ENCODE assay signal across 9 mouse cellular contexts in genomic region chr13:56698391-56698790, GRCm38 (mm10). TPM values are rescaled to one million over a fixed set of nuclear protein-coding genes. Genes with fewer than 3 reads are reported as not detected.
DNase-seq lines count a peak whose midpoint lies in the region; ATAC-seq and TF ChIP-seq lines count a peak whose summit lies in the region.
"Had no signal": no experiment of that assay in that cellular context is flagged by ENCODE, and none has a peak within 500 bp of the region (broad histone marks: within the 10 kb centered on the region; RNA-seq: fewer than 3 reads in every experiment).

No protein-coding gene starts in this region.

- no peak for ATAC-seq in heart, embryonic 14.5 days (ENCODE audit: insufficient number of reproducible peaks, insufficient read depth, low FRiP score, low read depth)
- peak; percentile 81 for ATAC-seq in forebrain, postnatal 0 days
- ATAC-seq in midbrain, postnatal 0 days (ENCODE audit: low FRiP score): no peak
- ATAC-seq in granulocyte monocyte progenitor cell, adult 5-6 weeks (replicated peaks; ENCODE audit: poor library complexity, severe bottlenecking): no peak

- peak overlapping the region; percentile 5; the same call in 1 of the 2 replicates for H3K4me2 ChIP-seq in heart, embryonic 14.5 days (ENCODE audit: low read length)
- no peak overlapping the region for H3K4me2 ChIP-seq in forebrain, postnatal 0 days (ENCODE audit: low read depth)
- peak overlapping the region; percentile 15; the same call in 1 of the 2 replicates for H3K4me2 ChIP-seq in midbrain, postnatal 0 days (ENCODE audit: low read depth, low read length, poor library complexity, severe bottlenecking)

- 0 out of 2 replicates have a peak overlapping the region, but pooled peaks have one; percentile 3 for H3K9ac ChIP-seq in heart, embryonic 14.5 days (ENCODE audit: low read length)
- no peak overlapping the region for H3K9ac ChIP-seq in forebrain, postnatal 0 days
- H3K9ac ChIP-seq in midbrain, postnatal 0 days (replicated peaks; ENCODE audit: low read length, poor library complexity, severe bottlenecking): 0 out of 2 replicates have a peak overlapping the region, but pooled peaks have one; percentile 2

- H3K9me3 ChIP-seq in heart, embryonic 14.5 days (ENCODE audit: control insufficient read depth, low read length): no peaks in the 10 kb centered on the region
- H3K9me3 ChIP-seq in forebrain, postnatal 0 days (ENCODE audit: low read length): no peaks in the 10 kb centered on the region
- H3K9me3 ChIP-seq in midbrain, postnatal 0 days (ENCODE audit: low read length): no peaks in the 10 kb centered on the region

- H3K27ac ChIP-seq in heart, embryonic 14.5 days (replicated peaks in 1 of 2; ENCODE audit: control insufficient read depth in 1 of 2, insufficient read depth in 1 of 2, low read depth in 2 of 2, low read length in 2 of 2): peak overlapping the region; percentile 6 to 20; a peak in 3 of 4 replicates
- peak overlapping the region; percentile 67 for H3K27ac ChIP-seq in forebrain, postnatal 0 days (ENCODE audit: low read depth, low read length)
- H3K27ac ChIP-seq in midbrain, postnatal 0 days (ENCODE audit: low read depth, low read length): 0 out of 2 replicates have a peak overlapping the region, but pooled peaks have one; percentile 32

- TF ChIP-seq CTCF in forebrain, postnatal 0 days (IDR thresholded peaks at IDR 0.05; ENCODE audit: low read depth): no peak
- no peak for TF ChIP-seq CTCF in midbrain, postnatal 0 days (IDR thresholded peaks at IDR 0.05)

- 28% methylated on average over 9 of the region's 9 CpGs for WGBS in heart, embryonic 14.5 days
- WGBS in forebrain, postnatal 0 days: 4% methylated on average over 9 of the region's 9 CpGs
- 7% methylated on average over 9 of the region's 9 CpGs for WGBS in midbrain, postnatal 0 days

- no peaks in the 10 kb centered on the region for H3K27me3 ChIP-seq in heart, embryonic 14.5 days (ENCODE audit: control insufficient read depth, insufficient read depth, low read length)
- H3K27me3 ChIP-seq in forebrain, postnatal 0 days (ENCODE audit: insufficient read depth, low read length): no peaks in the 10 kb centered on the region
- H3K27me3 ChIP-seq in midbrain, postnatal 0 days (ENCODE audit: insufficient read depth, low read length): no peaks in the 10 kb centered on the region

- H3K4me1 ChIP-seq in heart, embryonic 14.5 days (ENCODE audit: control insufficient read depth in 2 of 2, insufficient read depth in 2 of 2, low read length in 2 of 2): peaks cover 10 to 21% of the 10 kb centered on the region in 2 experiments
- H3K4me1 ChIP-seq in forebrain, postnatal 0 days (ENCODE audit: insufficient read depth): peaks cover 20% of the 10 kb centered on the region
- 0 out of 2 replicates have a peak, but pooled peaks cover 7% of the 10 kb centered on the region for H3K4me1 ChIP-seq in midbrain, postnatal 0 days (ENCODE audit: insufficient read depth, low read length)

- no peak for DNase-seq in heart, adult 8-10 months (ENCODE audit: low spot score)
- DNase-seq in cerebellum, adult 11-12 months: peak; percentile 72
- peak; percentile 92 for DNase-seq in forebrain, postnatal 0 days
- peak; percentile 52 to 55 for DNase-seq in layer of hippocampus, postnatal 10 days (ENCODE audit: low spot score in 2 of 2)
- DNase-seq in midbrain, postnatal 0 days (ENCODE audit: low spot score): peak; percentile 85
- DNase-seq in spleen, postnatal 14 days (ENCODE audit: low spot score in 2 of 2): no peak

- no peak overlapping the region for H3K4me3 ChIP-seq in heart, embryonic 14.5 days (ENCODE audit: control insufficient read depth in 1 of 2, insufficient read depth in 1 of 2, low read depth in 1 of 2, low read length in 2 of 2)
- H3K4me3 ChIP-seq in forebrain, postnatal 0 days (ENCODE audit: low read depth, low read length): no peak overlapping the region
- H3K4me3 ChIP-seq in midbrain, postnatal 0 days (ENCODE audit: low read depth, low read length): no peak overlapping the region

- no peaks in the 10 kb centered on the region for H3K36me3 ChIP-seq in heart, embryonic 14.5 days (ENCODE audit: control insufficient read depth, insufficient read depth, low read length)
- no peaks in the 10 kb centered on the region for H3K36me3 ChIP-seq in forebrain, postnatal 0 days (ENCODE audit: insufficient read depth)
- no peaks in the 10 kb centered on the region for H3K36me3 ChIP-seq in midbrain, postnatal 0 days (ENCODE audit: insufficient read depth, low read length)

RNA-seq across cellular contexts. Expression of gene Smad5, which starts 4.4 kb away (rescaled TPM):
- polyA plus RNA-seq in heart, embryonic 14.5 days (2014; fragmentation: Nextera tagmentation; extraction: Ambion mirVana): 27.1 TPM in 2 replicates
- total RNA-seq in heart, adult 8-10 months (2022): 10 to 100 TPM; 28.0 to 32.0 (median 28.8) TPM
- 45.2 and 54.6 TPM in 2 replicates for total RNA-seq in forebrain, postnatal 0 days (2014; rRNA removed)
- 15.7 and 17.1 TPM in 2 replicates for polyA plus RNA-seq in forebrain, postnatal 0 days (2015; fragmentation: Nextera tagmentation; extraction: Ambion mirVana)
- total RNA-seq in layer of hippocampus, postnatal 10 days (2021): 10 to 100 TPM; 29.0 to 32.8 TPM
- total RNA-seq in midbrain, postnatal 0 days (2014; rRNA removed): 37.4 and 40.6 TPM in 2 replicates
- 10.7 and 14.8 TPM in 2 replicates for polyA plus RNA-seq in midbrain, postnatal 0 days (2015; fragmentation: Nextera tagmentation; extraction: Ambion mirVana)
- total RNA-seq in granulocyte monocyte progenitor cell, adult 5-6 weeks (2014; fragmentation: Nextera tagmentation): 45.7 and 52.0 TPM in 2 replicates
- total RNA-seq in granulocyte monocyte progenitor cell, adult 5-6 weeks (2017): 27.1 and 28.1 TPM in 2 replicates

RNA-seq across cellular contexts. Expression of gene Gm45623, which starts 55.2 kb away (rescaled TPM):
- not detected in 2 replicates for polyA plus RNA-seq in heart, embryonic 14.5 days (2014; fragmentation: Nextera tagmentation; extraction: Ambion mirVana)
- not detected for total RNA-seq in heart, adult 8-10 months (2022)
- total RNA-seq in forebrain, postnatal 0 days (2014; rRNA removed): 8.8 and 9.8 TPM in 2 replicates
- 1.7 and 3.4 TPM in 2 replicates for polyA plus RNA-seq in forebrain, postnatal 0 days (2015; fragmentation: Nextera tagmentation; extraction: Ambion mirVana)
- under 1 TPM; 0.54 to 0.98 TPM for total RNA-seq in layer of hippocampus, postnatal 10 days (2021)
- 7.9 and 11.3 TPM in 2 replicates for total RNA-seq in midbrain, postnatal 0 days (2014; rRNA removed)
- polyA plus RNA-seq in midbrain, postnatal 0 days (2015; fragmentation: Nextera tagmentation; extraction: Ambion mirVana): 2.0 and 2.2 TPM in 2 replicates
- not detected in 2 replicates for total RNA-seq in granulocyte monocyte progenitor cell, adult 5-6 weeks (2014; fragmentation: Nextera tagmentation)
- total RNA-seq in granulocyte monocyte progenitor cell, adult 5-6 weeks (2017): not detected in 2 replicates
- total RNA-seq: CH12.LX had no signal

Comparison
In these comparisons a context has a peak if more than half of its experiments do, and no peak if none do; other contexts are left out.
1. H3K27ac ChIP-seq: peak in every context shown above with its lines; median percentile 67 in forebrain, postnatal 0 days; 32 in midbrain, postnatal 0 days; 13 in heart, embryonic 14.5 days.
2. DNase-seq: peak in cerebellum, adult 11-12 months (single experiment), forebrain, postnatal 0 days (single experiment), layer of hippocampus, postnatal 10 days (2 of 2) and midbrain, postnatal 0 days (single experiment); none in heart, adult 8-10 months (single experiment) and spleen, postnatal 14 days (0 of 2).